Mouse (Mus musculus): ENCODE data around the gene Zfp791.

Zfp791 gene

DNA sequence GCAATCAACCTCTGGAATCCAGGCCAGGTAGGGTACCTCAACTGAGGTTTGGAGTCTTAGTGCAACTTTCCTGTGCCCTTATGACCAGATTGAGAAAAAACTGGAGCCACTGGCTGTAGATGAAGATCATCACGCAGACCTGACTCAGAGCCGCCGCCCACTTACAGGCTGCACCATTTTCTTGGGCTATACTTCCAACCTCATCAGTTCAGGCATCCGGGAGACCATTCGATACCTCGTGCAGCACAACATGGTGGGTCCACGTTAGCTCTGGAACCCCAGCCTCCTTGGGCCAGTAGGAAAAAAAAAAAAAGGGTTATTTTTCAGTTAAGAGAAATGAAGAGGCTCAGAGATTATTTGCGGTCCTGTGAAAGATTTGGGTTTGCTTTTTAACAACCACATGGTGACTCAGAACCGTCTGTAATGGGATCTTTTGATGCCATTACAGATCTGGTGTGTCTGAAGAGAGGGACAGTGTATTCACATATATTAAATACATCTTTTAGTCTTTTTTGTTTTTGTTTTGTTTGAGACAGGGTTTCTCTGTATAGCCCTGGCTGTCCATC is 50.4 kb downstream of the Zfp791 start:
- ChIA-PET CTCF (interaction anchor here in 3 of 4 experiments (0.6 to 3.6 kb wide), 15 partner anchors 8 to 178 kb away, joined by 3 to 22 read pairs (median 4); partner anchors contain the start of genes Wdr83os (in 3 of the 3), Fbxw9 (in 1 of the 3), Man2b1 (in 1 of the 3) and Wdr83 (in 1 of the 3)), POLR2A (interaction anchor here (0.5 to 12.9 kb wide), 139 partner anchors 8 to 1595 kb away, joined by 3 to 479 read pairs (median 6); partner anchors contain the start of genes Man2b1 (in 4 of the 4), Tnpo2 (in 4 of the 4), Trir (in 4 of the 4) and Wdr83 (in 4 of the 4))

DNA sequence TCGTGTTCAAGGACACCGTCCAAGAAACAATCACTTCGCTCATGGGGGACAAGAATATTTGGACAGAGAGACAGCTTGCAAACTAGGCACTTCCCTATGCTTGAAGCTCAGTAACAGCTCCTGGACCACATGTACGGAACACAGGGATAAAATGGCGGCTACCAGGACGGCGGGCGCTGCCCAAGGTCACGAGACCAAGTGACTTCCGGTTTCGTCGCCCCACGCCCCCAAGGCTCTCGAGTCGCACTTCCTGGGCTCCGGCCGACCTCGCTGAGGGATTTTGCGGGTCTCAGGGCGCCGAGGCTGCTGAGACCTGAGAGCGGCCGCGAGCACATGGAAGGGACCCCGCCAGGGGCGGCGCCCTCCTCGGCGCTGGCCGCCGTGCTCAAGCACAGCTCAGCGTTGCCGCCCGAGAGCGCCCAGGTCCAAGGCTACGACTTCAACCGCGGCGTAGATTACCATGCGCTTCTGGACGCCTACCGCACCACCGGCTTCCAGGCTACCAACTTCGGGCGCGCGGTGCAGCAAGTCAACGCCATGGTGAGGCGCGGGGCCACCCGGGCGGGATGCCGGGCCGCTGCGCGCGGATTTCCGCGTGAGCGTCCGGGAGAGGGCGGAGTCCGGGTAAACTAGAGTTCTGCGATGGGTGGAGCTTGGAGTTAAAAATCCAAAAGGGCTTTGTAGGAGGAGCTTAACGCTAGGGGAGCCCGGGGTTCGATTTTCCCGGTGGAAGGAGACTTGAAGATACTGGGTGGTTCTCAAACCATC is 51.2 kb downstream of the Zfp791 start, which contains the start of gene Dhps:
TSS of gene Dhps (plus strand) at position 244 of the 768 bp plus-strand sequence.
- ChIA-PET CTCF (interaction anchor here (0.6 to 3.6 kb wide), 21 partner anchors 9 to 486 kb away, joined by 3 to 22 read pairs (median 4); partner anchors contain the start of genes Wdr83os (in 3 of the 4), Fbxw9 (in 1 of the 4), Man2b1 (in 1 of the 4) and Mast1 (in 1 of the 4)), POLR2A (interaction anchor here (0.5 to 12.9 kb wide), 179 partner anchors 9 to 1805 kb away, joined by 3 to 479 read pairs (median 5); partner anchors contain the start of genes Junb (in 4 of the 4), Man2b1 (in 4 of the 4), Tnpo2 (in 4 of the 4) and Trir (in 4 of the 4))

DNA sequence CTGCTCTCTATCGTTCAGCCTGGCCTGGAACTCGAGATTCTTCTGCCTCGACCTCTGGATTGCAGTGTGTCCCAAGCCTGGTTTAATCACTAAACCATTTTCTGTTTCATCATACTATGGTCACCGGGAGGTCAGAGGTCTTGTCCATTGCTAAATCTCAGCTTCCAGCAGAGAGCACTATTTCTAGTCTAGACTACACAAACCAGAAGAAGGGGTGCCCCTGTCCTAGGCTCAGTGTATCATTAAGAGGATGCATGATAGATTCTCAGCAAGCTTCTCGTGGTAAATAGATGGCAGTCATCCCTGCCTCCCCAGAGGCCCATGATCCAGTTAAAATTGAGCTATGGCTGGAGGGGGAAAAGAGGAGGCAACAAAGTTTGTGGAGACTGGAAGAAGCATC is 51.9 kb downstream of the Zfp791 start:
- POLR2A ChIA-PET: interaction anchor here (0.6 to 12.9 kb wide), 146 partner anchors 9 to 1806 kb away, joined by 3 to 479 read pairs (median 6); partner anchors contain the start of genes Junb (in 4 of the 4), Man2b1 (in 4 of the 4), Tnpo2 (in 4 of the 4) and Wdr83 (in 4 of the 4)
- CTCF ChIA-PET: interaction anchor here in 3 of 4 experiments (0.6 to 3.6 kb wide), 12 partner anchors 9 to 335 kb away, joined by 3 to 22 read pairs (median 4); partner anchors contain the start of genes Wdr83os (in 2 of the 3), Man2b1 (in 1 of the 3), Mast1 (in 1 of the 3) and Wdr83 (in 1 of the 3)

DNA sequence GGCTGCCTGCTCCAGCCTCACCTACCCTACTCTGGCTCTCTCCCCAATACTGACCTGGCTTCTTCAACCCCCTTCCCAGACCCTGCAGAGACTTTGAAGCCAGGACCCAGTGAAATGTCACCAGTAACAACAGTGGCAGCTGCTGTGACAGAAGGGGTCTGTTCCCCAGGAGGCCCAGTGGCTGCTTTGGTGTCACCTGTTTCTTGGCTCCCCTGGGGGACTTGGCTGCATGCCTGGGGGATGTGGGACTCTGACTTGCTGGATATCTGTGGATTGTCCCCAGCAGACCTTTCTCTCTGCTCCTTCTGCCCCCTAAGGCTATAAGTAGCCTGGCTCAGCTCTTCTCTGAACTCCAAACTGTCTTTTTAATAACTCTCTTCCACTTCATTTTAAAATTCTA is 54.9 kb downstream of the Zfp791 start, which contains the start of gene Gm5741:
TSS of gene Gm5741 (minus strand) at position 1 of the 400 bp plus-strand sequence.
- POLR2A ChIA-PET: interaction anchor here in 3 of 4 experiments (0.5 to 13.9 kb wide), 8 partner anchors 8 to 107 kb away, joined by 3 to 338 read pairs (median 4); partner anchors contain the start of genes Tnpo2 (in 2 of the 3), Fbxw9 (in 1 of the 3), Man2b1 (in 1 of the 3) and Trir (in 1 of the 3)
- CTCF ChIA-PET: no interaction called here

DNA sequence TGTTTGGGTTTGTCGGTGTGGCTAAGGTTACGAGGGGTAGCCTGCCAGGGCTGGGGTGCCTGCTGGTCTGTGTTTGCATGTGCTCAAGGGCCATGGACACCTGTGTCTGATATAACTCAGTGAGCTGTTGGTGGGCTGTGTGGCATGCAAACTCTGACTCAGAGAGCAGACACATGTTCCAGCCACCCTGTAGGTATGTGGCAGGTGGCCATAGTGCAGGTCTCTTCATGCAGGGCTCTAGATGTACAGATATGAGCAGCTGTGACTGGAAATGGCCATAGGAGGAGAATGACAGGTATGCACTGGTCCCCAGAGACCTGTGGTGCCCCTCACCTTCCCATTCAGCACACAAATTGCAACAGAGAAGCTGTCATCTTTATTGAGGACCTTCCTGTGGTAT is 55.7 kb downstream of the Zfp791 start:
- CTCF ChIA-PET: no interaction called here
- POLR2A ChIA-PET: interaction anchor here in 2 of 4 experiments (1.0 to 13.9 kb wide), 7 partner anchors 10 to 106 kb away, joined by 3 to 338 read pairs (median 4); partner anchors contain the start of genes Tnpo2 (in 2 of the 2), Man2b1 (in 1 of the 2), Trir (in 1 of the 2) and Wdr83 (in 1 of the 2)

DNA sequence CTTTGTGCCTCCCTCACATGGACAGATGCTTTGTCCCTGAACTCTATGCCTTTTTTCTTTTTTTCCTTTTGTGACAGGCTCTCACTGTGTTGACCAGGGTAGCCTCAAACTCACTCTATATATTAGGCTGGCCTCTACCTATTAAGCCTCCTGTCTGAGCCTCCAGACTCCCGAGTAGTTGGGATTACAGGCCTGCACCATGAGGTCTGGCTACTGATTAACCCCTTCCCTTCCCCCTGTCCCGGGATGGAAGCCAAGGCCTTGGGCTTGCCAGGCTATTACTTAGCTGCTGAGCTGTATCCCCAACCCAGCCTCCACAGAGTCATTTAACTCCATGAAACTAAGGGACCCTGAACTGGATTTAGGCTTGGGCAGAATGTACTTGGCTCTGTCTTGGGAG is 57.7 kb downstream of the Zfp791 start:
- ChIA-PET CTCF (no interaction called here), POLR2A (interaction anchor here in 3 of 4 experiments (0.8 to 13.9 kb wide), 10 partner anchors 8 to 86 kb away, joined by 3 to 338 read pairs (median 6); partner anchors contain the start of genes Tnpo2 (in 2 of the 3), Dhps (in 1 of the 3), Man2b1 (in 1 of the 3) and Wdr83 (in 1 of the 3))

DNA sequence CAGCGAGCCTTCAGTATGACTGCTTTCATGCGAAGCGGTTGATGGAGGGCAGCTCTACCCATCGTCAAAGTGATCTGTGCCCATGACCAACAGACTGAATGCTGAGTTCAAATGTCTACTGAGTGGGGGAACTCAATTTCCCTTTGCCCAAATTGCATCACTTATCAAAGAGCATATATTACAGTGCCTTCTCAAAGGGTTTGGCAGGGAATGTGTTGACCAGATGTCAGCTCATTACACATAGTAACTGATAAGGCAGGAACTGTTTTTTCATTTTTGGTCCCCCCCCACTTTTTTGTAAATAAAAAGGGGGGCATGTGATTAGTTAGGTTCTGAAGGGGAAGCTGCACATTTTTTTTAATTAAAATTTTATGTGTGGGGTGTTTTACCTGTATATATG is 60.3 kb downstream of the Zfp791 start:
- ChIA-PET CTCF (interaction anchor here in 2 of 4 experiments (0.7 to 1.9 kb wide), 4 partner anchors 9 to 51 kb away, joined by 3 to 12 read pairs (median 6); partner anchors contain the start of gene Dhps (in 2 of the 2)), POLR2A (interaction anchor here (0.6 to 13.9 kb wide), 20 partner anchors 9 to 96 kb away, joined by 3 to 338 read pairs (median 6); partner anchors contain the start of genes Dhps (in 4 of the 4), Man2b1 (in 2 of the 4), Tnpo2 (in 2 of the 4) and Wdr83 (in 2 of the 4))

DNA sequence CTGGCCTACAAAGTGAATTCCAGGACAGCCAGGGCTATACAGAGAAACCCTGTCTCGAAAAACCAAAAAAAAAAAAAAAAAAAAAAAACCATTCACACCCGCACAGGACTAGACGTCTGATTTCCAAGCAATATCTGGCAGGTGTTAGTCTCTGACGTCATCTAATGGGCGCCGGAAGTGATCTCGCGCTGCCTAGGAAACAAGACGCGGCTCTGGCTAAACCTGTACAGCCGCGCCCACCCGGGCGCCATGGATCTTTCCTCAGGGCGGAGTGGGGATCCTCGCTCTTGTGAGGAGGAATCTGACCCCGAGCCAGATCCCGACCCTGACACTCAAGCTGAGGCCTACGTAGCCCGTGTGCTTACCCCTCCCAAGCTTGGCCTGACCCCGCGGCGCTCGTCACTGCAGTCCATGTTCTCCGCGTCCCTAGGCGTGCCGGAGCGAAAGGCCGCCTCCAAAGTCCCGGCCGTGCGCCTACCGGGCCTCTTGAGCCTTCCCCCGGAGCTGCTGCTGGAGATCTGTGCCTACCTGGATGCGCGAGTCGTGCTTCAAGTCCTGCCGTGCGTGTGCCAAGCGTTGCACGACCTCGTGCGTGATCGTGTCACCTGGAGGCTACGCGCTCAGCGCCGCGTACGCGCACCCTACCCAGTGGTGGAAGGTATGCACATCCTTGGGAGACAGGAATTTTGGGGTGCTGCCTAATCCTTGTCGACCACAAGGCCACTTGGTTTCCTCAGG is 62.8 kb downstream of the Zfp791 start, which contains the start of gene Fbxw9:
TSS of gene Fbxw9 (plus strand) at position 177 of the 738 bp plus-strand sequence.
- CTCF ChIA-PET: interaction anchor here (0.6 to 1.7 kb wide), 9 partner anchors 12 to 336 kb away, joined by 3 to 12 read pairs (median 4); partner anchors contain the start of genes Tnpo2 (in 2 of the 4) and Dhps (in 1 of the 4)
- POLR2A ChIA-PET: interaction anchor here (0.5 to 13.9 kb wide), 44 partner anchors 8 to 1701 kb away, joined by 3 to 338 read pairs (median 5); partner anchors contain the start of genes Dhps (in 4 of the 4), Tnpo2 (in 4 of the 4), Man2b1 (in 3 of the 4) and Trir (in 3 of the 4)
